Mouse (Mus musculus): ENCODE results near the gene Clip1. TPM values are rescaled to one million over a fixed set of nuclear protein-coding genes. Genes with fewer than 3 reads are reported as not detected.
"Not testable (repeated sequence)": the region's sequence is repeated elsewhere in the genome, so short reads cannot be mapped to it uniquely, and the experiment has no call there.

Gene Clip1
- 41.8 and 48.6 TPM in 2 replicates for polyA plus RNA-seq (2015; fragmentation: Nextera tagmentation; extraction: Ambion mirVana)

- peak within 1 kb of the TSS; percentile 84 for H3K4me2 ChIP-seq
- H3K9me3 ChIP-seq, result no peaks in the 10 kb centered on the region
- H3K4me3 ChIP-seq, result peak within 1 kb of the TSS; percentile 93
- ATAC-seq (ENCODE audit: insufficient number of reproducible peaks, insufficient read depth, low FRiP score, low TSS enrichment, low read depth), result no peak
- WGBS, result under 1% methylated on average over 61 of the region's 64 CpGs
- peak within 1 kb of the TSS; percentile 96 for H3K27ac ChIP-seq
- peaks cover 23% of the 10 kb centered on the region for H3K4me1 ChIP-seq
- no peaks in the 10 kb centered on the region for H3K36me3 ChIP-seq
- no peaks in the 10 kb centered on the region for H3K27me3 ChIP-seq
- peak within 1 kb of the TSS; percentile 98 for H3K9ac ChIP-seq
These were observed at the start of gene Clip1 for GRCm38 (mm10) chr5:123684221-123685144. Gene Clip1, minus strand, starts transcription at chr5:123684618.

GRCm38 (mm10) chr5:123730981-123731380 lies 46.6 kb upstream of the Clip1 start:
- Histone ChIP-seq H3K9ac (no peak overlapping the region), H3K9me3 (no peaks in the 10 kb centered on the region), H3K36me3 (peaks cover 81% of the 10 kb centered on the region), H3K27ac (no peak overlapping the region), H3K27me3 (no peaks in the 10 kb centered on the region), H3K4me2 (no peak overlapping the region), H3K4me3 (no peak overlapping the region), H3K4me1 (no peaks in the 10 kb centered on the region)
- ATAC-seq (ENCODE audit: insufficient number of reproducible peaks, insufficient read depth, low FRiP score, low TSS enrichment, low read depth), result no peak
- 94% methylated on average over 2 of the region's 2 CpGs for WGBS

- H3K36me3 ChIP-seq, result peaks cover 17% of the 10 kb centered on the region
- H3K27ac ChIP-seq; H3K4me2 ChIP-seq; H3K4me3 ChIP-seq; H3K9me3 ChIP-seq; H3K4me1 ChIP-seq; H3K27me3 ChIP-seq; H3K9ac ChIP-seq; ATAC-seq (ENCODE audit: insufficient number of reproducible peaks, insufficient read depth, low FRiP score, low TSS enrichment, low read depth): not testable (repeated sequence)
- WGBS, result 89% methylated on average over 7 of the region's 7 CpGs
These were observed 39.4 kb upstream of the Clip1 start for GRCm38 (mm10) chr5:123723816-123724215.

- under 1% methylated on average over 83 of the region's 83 CpGs for WGBS
- Histone ChIP-seq H3K27me3 (no peaks in the 10 kb centered on the region), H3K9me3 (no peaks in the 10 kb centered on the region), H3K4me3 (peak within 1 kb of the TSS; percentile 72), H3K36me3 (peaks cover 19% of the 10 kb centered on the region), H3K4me1 (peaks cover 18% of the 10 kb centered on the region), H3K4me2 (peak within 1 kb of the TSS; percentile 71), H3K9ac (peak within 1 kb of the TSS; percentile 95), H3K27ac (peak within 1 kb of the TSS; percentile 92)
- ATAC-seq (ENCODE audit: insufficient number of reproducible peaks, insufficient read depth, low FRiP score, low TSS enrichment, low read depth), result peak; percentile 100
These were observed 36.2 kb upstream of the Clip1 start, which contains the start of gene Zcchc8 for GRCm38 (mm10) chr5:123720328-123721311. Gene Zcchc8, minus strand, starts transcription at chr5:123721100.

- Histone ChIP-seq H3K4me2 (no peak overlapping the region), H3K27ac (no peak overlapping the region), H3K9ac (no peak overlapping the region), H3K9me3 (no peaks in the 10 kb centered on the region), H3K27me3 (no peaks in the 10 kb centered on the region), H3K36me3 (peaks cover 77% of the 10 kb centered on the region), H3K4me1 (peaks cover 18% of the 10 kb centered on the region), H3K4me3 (no peak overlapping the region)
- ATAC-seq (ENCODE audit: insufficient number of reproducible peaks, insufficient read depth, low FRiP score, low TSS enrichment, low read depth), result no peak
- WGBS, result 85% methylated on average over 4 of the region's 4 CpGs
These were observed 30.2 kb upstream of the Clip1 start for GRCm38 (mm10) chr5:123714622-123715021.

- no peak overlapping the region for H3K9ac ChIP-seq
- no peaks in the 10 kb centered on the region for H3K27me3 ChIP-seq
- ATAC-seq (ENCODE audit: insufficient number of reproducible peaks, insufficient read depth, low FRiP score, low TSS enrichment, low read depth), result no peak
- H3K4me1 ChIP-seq, result peaks cover 10% of the 10 kb centered on the region
- no peak overlapping the region for H3K27ac ChIP-seq
- no peak overlapping the region for H3K4me2 ChIP-seq
- 93% methylated on average over 6 of the region's 6 CpGs for WGBS
- H3K36me3 ChIP-seq, result peaks cover 85% of the 10 kb centered on the region
- H3K4me3 ChIP-seq, result no peak overlapping the region
- no peaks in the 10 kb centered on the region for H3K9me3 ChIP-seq
These were observed 29.4 kb upstream of the Clip1 start for GRCm38 (mm10) chr5:123713782-123714181.

GRCm38 (mm10) chr5:123709571-123709970 lies 25.2 kb upstream of the Clip1 start:
- 79% methylated on average over 4 of the region's 4 CpGs for WGBS
- H3K9me3 ChIP-seq, result no peaks in the 10 kb centered on the region
- H3K4me2 ChIP-seq, result no peak overlapping the region
- no peak overlapping the region for H3K4me3 ChIP-seq
- H3K27me3 ChIP-seq, result no peaks in the 10 kb centered on the region
- no peak for ATAC-seq (ENCODE audit: insufficient number of reproducible peaks, insufficient read depth, low FRiP score, low TSS enrichment, low read depth)
- no peaks in the 10 kb centered on the region for H3K4me1 ChIP-seq
- peaks cover 96% of the 10 kb centered on the region for H3K36me3 ChIP-seq
- H3K27ac ChIP-seq, result no peak overlapping the region
- no peak overlapping the region for H3K9ac ChIP-seq

- H3K9me3 ChIP-seq, result no peaks in the 10 kb centered on the region
- no peak for ATAC-seq (ENCODE audit: insufficient number of reproducible peaks, insufficient read depth, low FRiP score, low TSS enrichment, low read depth)
- H3K27ac ChIP-seq, result no peak overlapping the region
- H3K4me3 ChIP-seq, result no peak overlapping the region
- no peak overlapping the region for H3K9ac ChIP-seq
- no peaks in the 10 kb centered on the region for H3K4me1 ChIP-seq
- 89% methylated on average over 12 of the region's 12 CpGs for WGBS
- no peak overlapping the region for H3K4me2 ChIP-seq
- H3K27me3 ChIP-seq, result no peaks in the 10 kb centered on the region
- peaks cover 94% of the 10 kb centered on the region for H3K36me3 ChIP-seq
These were observed 24.2 kb upstream of the Clip1 start for GRCm38 (mm10) chr5:123708598-123708997.

- Histone ChIP-seq H3K9ac (no peak overlapping the region), H3K4me3 (no peak overlapping the region), H3K27ac (no peak overlapping the region), H3K27me3 (no peaks in the 10 kb centered on the region), H3K36me3 (peaks cover 69% of the 10 kb centered on the region), H3K4me1 (no peaks in the 10 kb centered on the region), H3K4me2 (no peak overlapping the region), H3K9me3 (no peaks in the 10 kb centered on the region)
- 79% methylated on average over 11 of the region's 11 CpGs for WGBS
- ATAC-seq (ENCODE audit: insufficient number of reproducible peaks, insufficient read depth, low FRiP score, low TSS enrichment, low read depth), result no peak
These were observed 16.2 kb upstream of the Clip1 start for GRCm38 (mm10) chr5:123700625-123701024.

GRCm38 (mm10) chr5:123699198-123699597 lies 14.8 kb upstream of the Clip1 start:
- no peak overlapping the region for H3K4me2 ChIP-seq
- H3K36me3 ChIP-seq, result peaks cover 56% of the 10 kb centered on the region
- 26% methylated on average over 3 of the region's 3 CpGs for WGBS
- no peaks in the 10 kb centered on the region for H3K27me3 ChIP-seq
- H3K4me1 ChIP-seq, result no peaks in the 10 kb centered on the region
- no peak for ATAC-seq (ENCODE audit: insufficient number of reproducible peaks, insufficient read depth, low FRiP score, low TSS enrichment, low read depth)
- H3K9me3 ChIP-seq, result no peaks in the 10 kb centered on the region
- no peak overlapping the region for H3K4me3 ChIP-seq
- H3K9ac ChIP-seq, result no peak overlapping the region
- no peak overlapping the region for H3K27ac ChIP-seq

- WGBS, result 82% methylated on average over 4 of the region's 4 CpGs
- Histone ChIP-seq H3K4me3 (no peak overlapping the region), H3K9ac (no peak overlapping the region), H3K4me2 (no peak overlapping the region), H3K36me3 (peaks cover 34% of the 10 kb centered on the region), H3K9me3 (no peaks in the 10 kb centered on the region), H3K4me1 (no peaks in the 10 kb centered on the region), H3K27me3 (no peaks in the 10 kb centered on the region), H3K27ac (no peak overlapping the region)
- no peak for ATAC-seq (ENCODE audit: insufficient number of reproducible peaks, insufficient read depth, low FRiP score, low TSS enrichment, low read depth)
These were observed 12.5 kb upstream of the Clip1 start for GRCm38 (mm10) chr5:123696961-123697360.

Data from embryonic facial prominence, embryonic 13.5 days (tissue).